Mouse (Mus musculus): ENCODE data around the gene Pitx1.
A peak's percentile ranks its signal among the peaks of the same experiment; 100 is the strongest.

GRCm38 (mm10) chr13:55870001-55870400 is 34.0 kb upstream of the Pitx1 start:
- TF ChIP-seq CTCF (IDR thresholded peaks at IDR 0.05) (peak; percentile 47), EP300 (IDR thresholded peaks at IDR 0.05) (no peak)
